Mouse (Mus musculus) right cerebral cortex, postnatal 14 days (tissue): ENCODE measurements around the gene Pdgfa.

Experiments used
- DNase-seq: peaks from one replicate; pipeline ENCODE4 v3.0.0; 2022

Gene Pdgfa

DNA sequence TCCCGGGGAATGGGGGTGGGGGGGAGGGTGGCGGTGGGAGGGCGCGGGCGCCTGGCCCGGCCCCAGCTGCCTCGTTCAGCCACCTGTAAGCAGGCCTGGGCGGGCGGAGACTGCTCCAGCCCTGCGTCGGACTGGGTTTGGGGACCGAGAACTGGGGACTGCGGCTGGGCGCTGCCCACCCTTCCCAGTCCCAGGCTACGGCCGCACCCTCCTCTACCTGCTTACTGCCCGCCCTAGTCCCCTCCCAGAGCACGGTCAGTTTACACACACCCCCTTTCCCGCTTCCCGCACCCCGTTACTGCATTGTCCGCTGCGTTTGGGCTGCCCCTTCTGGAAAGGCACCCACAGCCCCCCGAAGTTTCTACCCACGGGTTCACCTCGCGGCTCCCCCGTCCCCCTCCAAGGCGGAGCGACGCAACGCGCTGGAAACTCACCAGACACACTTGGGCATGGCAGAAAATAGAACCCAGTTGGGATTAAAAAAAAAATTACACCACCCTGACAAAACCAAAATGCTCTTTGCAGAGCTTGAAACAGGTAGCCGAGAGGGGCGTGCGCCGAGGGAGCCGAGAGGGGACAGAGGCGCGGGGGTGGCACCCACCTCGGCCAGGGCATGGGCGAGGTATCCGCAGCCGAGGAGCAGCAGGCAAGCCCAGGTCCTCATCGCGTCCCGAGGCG is 2.9 kb downstream of the Pdgfa start:
- DNase-seq: peak; percentile 32

DNA sequence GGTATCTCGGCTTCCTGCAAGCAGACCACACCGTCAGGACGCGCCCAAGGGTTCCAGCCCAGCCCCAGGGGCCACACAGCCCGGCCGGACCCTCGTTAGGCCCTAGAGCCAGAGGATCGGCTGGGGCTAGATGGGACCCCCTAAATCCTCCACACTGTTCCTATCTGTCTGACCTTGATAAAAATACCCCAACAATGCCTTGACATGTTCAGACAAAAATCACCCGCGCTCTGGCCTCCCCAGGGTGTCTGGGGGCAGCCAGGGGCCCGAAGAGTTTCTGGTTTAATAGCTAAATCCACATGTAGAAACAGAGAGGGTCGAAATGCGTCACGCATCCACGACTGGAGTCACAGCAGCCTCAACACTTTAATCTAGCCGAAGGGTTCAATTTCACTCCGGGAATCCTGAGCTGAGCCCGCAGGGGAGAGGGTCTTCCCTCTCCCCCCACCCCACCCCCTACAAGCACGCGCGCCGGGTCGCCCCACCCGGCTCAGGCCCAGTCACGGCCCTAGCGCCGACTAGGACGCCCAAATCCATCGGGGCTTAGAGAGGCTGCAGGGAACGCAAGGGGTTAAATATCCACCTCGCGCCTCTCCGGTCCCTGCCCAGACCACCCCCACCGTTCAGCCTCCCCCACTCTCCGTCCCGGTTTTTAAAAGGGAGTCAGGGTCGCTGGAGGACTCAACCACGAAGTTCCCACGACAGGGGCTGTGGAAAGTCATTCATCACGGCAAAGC is 3.6 kb downstream of the Pdgfa start:
- DNase-seq: no peak

DNA sequence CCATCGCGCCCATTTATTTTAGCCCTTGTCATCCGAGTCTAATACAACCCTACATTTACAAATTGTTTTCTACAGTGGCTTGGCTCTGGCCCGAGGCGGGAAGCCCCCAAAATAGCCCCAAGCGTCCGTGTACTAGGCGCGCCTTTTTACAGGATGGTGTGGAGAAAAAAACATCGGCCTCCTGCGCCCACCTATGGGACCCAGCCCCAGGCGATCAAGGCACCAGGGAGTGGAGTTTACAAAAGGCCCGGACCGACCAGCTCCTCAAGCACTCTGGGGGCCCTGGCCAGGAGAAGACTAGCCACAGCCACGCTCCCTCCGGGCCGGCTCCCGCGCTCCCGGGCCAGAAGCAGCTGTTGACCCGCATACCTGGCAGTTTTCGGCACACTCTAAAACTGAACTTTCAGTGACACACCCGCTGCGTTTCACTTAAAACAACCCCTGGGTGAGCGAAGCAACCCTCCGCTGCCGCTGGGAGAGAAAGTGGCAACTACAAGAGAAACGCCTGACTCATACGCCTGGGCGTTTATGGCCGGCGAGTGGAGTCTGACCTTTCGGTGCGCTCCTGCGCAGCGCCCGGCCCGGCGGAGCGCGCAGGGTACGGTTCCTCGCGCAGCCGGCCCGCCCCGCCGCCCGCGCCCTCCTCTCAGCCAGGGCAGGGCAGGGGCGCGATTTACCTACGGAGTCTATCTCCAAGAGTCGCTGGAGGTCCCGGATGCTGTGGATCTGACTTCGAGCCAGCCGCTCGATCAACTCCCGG is 4.4 kb downstream of the Pdgfa start:
- DNase-seq: no peak

DNA sequence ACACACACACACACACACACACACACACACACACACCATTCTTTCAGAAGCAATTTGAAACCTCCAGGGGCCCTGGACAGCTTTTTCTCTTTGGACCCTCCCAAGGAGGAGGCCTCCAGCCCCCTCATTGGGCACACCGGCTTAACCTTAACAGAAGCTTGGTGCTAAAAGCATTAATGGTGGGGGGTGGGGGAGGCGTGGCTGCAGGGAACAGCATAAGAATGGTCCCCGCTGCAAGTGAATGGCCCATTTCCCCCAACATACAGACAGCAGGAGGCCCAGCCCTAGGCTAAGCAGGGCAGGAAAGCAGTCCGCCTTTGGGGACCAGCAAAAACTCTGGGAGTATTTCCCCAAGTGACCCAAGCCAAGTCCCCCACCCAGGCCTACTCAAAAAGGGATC is 5.4 kb downstream of the Pdgfa start:
- DNase-seq: no peak

DNA sequence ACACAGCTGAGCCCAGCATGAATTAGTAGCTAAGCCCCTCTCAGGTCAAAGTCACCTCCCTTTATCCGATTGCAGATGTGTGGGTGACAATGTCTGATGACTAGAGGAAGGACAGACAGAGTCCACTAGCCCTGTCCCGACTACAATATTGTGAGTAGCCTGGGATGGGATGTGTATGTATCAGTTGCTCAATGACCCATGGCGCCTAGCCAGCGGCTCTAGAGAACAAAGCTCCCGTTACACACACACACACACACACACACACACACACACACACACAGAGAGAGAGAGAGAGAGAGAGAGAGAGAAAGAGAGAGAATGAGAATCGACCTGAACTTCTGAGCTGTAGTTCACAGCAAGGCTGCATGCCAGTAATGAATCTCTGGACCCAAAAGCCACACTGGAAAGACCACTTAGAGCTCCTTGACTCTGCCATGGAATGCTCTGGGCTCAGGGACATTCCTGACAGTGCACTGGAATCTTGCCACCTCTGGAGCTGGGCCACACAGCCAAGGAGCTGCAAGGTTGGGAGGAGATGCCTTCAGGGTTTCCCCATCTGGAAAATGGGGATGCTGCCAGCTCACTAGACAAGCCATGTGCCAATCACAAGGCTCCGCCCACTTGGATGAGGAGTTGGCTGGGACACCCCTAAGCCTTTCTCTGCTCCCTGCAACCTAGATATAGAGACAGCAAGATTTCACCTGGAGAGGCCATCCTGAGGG is 6.3 kb downstream of the Pdgfa start:
- DNase-seq: no peak

DNA sequence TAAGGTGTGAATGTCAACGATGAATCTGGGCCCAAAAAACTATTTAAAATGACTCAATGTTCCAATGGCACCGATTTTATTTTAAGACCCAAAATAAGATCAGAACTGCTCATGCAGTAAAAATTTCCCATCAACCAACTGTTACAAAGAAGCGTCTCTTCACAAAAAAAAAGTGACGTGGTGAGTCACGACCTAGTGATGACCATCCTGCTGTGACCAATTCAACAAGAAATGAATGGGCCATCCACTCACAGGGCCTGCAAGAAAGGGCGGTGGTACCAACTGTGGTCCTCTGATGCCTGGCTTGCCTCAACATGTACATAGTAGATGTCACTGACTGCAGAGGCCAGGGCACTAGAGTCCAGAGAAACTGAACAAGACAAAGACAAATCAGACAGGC is 7.6 kb downstream of the Pdgfa start:
- DNase-seq: no peak

DNA sequence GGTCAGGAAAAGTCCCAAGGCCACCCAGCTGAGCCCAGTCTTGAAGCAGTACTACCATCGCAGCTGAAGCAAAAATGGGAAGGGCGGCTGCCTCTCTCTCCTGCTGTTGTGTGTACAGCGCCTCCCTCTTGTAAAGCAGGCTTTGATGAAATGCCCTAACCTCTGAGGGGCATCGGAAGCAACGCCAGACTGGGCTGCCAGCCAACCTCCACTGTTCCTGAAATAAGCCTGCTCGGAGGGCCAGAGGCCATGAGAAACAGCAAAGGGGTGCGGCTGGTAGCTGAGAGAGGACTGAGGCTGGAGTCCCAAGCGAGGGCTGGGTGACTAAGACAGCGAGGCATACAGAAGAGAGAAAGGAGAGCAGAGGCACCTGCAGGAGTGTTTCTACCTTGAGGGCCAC is 8.4 kb downstream of the Pdgfa start:
- no peak for DNase-seq

DNA sequence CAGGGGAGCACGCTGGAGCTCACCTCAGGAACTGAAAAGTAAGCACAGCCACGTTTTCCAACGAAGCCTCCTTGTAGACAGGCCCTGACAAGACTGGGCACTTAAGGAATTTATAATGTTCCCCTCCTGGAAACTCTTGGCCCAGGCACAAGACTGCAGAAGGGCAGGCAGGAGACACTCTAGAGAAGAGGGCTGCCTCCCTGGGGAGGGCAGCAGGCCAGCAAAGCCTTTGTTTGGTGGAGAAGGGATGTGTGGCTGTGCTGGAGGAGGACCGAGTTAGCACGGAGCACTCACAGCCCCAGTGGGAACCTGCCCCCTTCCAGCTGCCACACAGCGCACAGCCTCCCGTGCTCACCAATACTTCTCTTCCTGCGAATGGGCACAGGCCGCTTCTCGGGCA is 9.2 kb downstream of the Pdgfa start:
- no peak for DNase-seq

DNA sequence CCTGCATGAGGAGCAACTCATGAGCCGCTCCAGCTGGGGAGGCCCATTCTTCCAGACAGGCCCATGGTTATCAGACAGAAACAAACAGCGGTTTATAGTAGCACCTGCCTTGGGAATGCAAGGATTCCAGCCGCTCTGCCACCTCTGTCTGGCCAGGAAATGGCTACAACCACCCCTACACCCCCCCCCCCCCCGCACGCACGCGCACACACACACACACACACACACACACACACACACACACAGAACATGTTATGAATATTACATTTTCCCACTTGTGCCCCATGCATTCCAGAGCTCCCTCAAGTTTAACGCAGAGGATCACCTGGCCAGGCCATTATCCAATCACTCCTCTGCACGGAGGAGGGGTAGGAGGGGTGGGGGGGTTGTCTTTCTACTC is 15.2 kb downstream of the Pdgfa start:
- no peak for DNase-seq

DNA sequence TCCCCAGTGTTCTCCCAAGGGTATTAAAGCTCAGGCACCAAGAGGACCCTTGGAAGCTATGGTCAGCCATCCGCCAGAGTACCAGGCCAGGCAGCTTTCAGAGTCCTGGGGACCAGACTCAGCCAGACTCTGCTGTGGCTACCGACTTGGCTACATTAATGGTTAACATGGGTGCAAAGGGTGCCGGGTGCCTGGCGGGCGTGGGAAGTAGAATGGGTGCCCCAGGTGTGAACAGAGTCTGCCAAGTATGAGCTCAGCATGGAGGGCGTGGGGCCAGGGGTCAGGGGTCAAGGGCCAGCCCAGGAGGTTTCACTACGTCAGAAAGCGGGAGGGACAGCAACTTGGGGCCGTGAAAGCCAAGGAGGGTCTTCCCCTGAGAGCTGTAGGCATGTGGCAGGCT is 16.6 kb downstream of the Pdgfa start:
- no peak for DNase-seq

DNA sequence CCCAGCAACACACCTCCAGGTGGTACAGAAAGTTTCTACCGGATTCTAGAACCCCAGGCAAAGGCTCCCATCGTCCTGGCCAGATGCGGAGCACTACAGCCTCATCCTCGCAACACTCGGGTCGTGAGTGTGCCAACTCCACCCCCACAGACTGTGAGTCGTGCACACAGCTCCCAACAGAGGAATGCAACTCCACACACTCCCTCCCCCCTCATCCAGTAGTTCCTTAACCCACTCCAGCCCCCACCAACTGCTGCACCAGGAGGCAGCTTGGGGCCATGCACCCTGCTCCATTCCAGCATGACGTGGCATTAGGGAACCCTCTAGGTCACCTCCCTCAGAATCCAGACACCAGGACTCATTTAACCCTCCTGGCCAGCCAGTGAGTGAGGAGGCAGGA is 17.3 kb downstream of the Pdgfa start:
- no peak for DNase-seq

DNA sequence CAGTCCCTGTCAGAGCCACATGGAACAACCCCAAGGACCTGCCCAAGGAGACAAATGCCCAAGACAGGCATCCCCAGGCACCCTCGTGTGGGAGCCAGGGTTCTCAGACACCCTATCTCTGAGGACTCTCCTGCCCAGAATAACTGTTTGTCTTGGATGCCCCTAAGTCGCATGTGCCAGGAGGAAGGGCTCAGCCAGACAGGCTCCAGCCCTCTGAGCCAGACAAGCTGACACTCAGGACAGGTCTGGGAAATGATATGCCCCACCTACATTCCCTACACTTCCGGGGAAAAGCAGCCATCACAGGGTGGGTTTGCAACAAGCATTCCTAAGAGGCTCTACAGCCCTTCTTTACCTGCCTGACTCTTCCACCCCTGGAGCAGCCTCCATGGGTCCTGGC is 19.4 kb downstream of the Pdgfa start:
- DNase-seq: no peak

DNA sequence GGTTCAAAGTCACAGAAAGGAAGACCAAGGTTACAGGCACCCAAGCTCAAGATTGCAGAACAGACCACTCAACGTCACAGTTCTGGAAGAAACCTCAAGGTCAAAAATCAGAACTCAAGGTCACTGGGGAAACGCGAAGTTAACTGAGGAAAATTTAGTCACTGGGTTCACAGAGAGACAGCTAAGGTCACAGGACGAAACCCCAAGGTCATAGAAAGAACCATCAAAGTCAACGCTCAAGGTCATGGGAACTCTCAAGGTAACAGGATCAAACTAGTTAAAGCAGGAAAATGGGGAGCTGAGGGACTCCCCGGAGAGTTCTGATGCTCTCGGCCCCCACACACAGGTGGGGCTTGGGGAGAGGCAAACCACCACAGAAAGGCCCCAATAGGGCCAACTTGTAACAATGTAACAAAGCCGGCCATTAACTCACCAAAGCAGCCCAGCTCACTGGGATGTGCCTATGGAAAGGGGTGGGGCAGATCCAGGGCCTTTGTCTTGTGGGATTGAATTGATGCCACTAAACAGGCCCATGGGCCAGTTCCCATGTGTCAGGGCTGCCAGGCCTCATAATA is 22.2 kb downstream of the Pdgfa start:
- no peak for DNase-seq

DNA sequence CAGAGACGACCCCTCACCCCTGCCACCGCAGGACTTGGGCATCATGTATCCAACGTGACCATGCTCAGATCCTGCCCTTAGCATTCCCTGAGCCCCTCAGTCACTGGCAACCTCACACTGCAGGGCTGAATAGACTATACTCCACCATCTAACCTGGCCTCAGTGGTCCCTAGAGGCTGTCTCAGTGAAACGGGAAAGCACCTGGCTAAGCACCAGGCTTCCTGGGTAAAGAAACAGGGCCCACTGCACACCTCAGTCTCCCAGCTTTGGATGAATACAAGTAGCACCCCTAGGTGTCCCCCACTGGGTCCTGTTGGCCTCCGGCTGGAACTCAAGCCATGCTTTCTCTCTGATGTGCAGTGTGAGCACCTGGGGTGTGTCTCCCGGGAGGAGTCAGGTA is 23.7 kb downstream of the Pdgfa start:
- DNase-seq: no peak

DNA sequence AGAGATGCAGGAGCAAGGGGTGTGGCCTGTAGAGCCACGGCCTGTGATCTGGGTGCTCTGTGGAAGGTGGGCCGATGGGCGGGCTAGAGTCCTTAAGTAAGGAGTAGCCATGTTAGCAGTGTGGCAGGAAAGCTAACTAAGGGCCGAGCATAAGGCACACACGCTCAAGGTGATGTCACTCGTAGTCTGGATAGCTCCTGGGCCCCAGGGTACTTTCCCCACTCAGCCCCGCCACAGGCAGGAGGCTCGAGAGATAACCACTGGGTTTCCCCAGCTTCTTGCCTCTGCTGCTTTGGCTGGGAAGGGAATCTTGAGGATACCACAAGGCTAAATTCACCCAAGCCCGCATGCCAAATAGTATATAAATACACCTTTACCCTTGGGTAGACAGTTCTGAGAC is 25.8 kb downstream of the Pdgfa start:
- no peak for DNase-seq

DNA sequence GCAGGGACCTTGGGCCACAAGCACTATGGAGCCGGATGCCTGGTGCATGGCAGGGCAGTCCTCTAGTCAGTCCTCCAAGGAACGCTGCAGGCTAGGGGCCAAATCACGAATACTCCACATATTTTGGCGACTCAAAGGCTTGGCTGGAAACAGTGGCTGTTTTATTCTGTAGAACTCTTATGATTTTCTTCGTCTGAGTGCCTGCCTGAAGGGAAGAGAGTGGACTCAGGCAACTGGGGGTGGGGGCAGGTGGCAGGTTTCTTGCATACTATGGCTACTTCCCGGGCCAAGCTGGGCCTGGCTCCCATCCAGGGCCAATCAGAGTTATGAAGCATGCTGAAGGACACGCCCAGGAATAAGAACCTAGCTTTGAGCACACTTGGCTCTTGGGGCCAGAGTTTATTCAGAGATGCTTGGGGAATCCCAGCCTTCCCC is 27.1 kb downstream of the Pdgfa start:
- no peak for DNase-seq

DNA sequence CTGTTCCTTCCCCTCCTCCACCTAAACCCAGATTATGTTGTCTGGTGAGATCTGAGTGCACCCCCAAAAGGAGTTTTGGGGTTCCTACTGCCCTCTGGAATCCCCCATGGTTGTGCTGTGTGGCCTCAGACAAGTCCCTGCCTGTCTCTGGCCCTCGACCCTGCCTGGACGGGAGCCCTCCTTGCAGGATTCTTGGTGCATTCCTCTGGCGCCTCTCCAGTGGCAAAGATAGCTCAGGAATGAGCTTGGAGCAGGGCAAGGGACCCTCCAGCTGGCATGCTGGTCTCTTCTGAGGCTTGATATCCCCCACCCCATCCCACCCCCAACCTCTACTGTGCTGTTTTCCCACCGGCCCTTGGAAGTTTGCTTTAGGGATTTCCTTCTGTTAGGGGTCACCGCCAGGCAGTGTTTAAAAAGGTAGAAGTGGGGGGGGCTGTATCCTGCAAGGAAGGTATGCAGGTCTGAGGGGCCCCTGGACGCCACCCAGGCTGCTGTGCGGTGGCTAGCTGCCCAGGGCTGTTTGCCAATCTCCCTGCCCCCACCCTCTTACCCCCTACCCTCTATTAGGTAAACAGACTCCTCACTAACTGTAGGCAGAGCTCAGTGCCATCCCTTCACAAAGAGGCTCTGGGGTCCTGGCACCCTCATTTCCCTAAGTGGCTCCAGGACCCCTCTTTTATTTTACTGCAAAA is 31.0 kb downstream of the Pdgfa start:
- DNase-seq: no peak

DNA sequence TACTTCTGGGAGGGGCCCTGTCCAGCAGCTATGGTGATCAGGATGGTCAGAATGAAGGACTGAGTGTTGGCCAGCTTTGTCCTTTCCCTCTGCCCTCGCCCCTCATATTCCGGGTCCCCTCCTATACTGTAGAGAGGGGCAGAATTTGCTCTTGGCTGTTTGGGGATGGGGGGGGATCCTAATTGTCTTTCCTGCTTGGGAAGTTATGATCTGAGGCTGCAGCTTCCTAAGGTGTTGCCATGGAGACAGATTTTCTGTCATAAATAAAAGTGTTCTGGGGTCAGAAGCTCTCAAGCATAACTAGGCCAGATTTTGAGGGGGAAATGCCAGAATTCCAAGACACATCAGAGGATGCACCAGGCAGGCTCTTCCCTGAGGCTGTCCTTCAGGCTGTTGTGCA is 31.6 kb downstream of the Pdgfa start:
- no peak for DNase-seq

DNA sequence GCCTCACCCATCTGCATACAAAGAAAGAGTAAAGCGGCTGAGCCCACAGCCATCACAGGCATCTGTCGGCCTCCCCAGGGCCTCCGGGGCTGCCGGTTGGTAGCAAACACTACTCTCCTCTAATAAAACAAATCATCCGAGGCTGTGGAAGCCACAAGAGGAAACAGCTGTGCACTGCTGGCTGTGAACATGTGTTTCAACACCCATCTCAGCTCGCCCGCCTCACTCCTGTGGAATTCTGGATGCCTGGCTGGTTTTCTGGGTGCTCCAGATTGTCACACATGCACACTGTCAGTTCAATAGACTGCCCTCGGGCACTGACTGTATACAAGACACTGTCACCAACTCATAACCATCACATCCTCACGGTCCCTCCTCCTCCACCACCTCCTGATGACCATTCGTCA is 40.7 kb downstream of the Pdgfa start:
- DNase-seq: no peak

DNA sequence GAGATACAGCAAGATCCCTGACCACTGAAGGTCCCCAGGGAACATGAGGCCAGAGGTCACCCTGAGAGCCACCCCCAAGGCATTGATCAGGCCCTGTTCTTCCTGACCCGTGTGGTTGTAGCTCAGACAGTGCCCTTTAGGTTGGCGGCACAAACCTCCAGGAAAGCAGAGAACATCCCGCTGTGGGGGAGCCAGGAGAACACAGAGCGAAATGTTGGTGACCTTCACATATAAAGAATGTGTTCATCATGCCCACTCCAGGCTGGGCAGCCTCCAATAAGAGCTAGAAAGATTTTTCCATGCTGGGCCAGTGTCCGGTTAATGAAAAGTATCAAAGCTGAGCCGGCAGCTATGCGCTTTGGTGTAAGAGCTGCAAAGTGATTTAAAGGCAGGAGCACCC is 43.2 kb downstream of the Pdgfa start:
- no peak for DNase-seq

DNA sequence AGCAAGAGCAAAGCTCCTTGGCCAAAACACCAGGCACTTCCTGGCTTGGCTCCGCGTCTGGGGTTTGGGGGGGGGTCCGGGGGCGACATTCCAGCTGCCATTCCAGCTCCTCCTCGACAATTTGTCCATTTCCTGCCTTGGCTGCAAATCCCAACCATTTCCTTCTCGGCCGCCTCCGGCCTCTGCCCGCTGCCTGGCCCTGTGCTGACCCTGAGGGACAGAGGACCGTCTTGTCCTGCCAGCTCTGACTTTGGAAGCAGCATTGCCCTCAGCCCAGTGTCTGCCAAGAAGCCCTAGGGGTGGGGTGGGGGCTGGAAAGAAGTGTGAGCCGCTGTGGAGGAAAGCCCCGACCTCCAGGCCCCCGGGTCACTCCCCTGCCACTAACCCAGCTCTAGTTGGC is 44.2 kb downstream of the Pdgfa start:
- no peak for DNase-seq

DNA sequence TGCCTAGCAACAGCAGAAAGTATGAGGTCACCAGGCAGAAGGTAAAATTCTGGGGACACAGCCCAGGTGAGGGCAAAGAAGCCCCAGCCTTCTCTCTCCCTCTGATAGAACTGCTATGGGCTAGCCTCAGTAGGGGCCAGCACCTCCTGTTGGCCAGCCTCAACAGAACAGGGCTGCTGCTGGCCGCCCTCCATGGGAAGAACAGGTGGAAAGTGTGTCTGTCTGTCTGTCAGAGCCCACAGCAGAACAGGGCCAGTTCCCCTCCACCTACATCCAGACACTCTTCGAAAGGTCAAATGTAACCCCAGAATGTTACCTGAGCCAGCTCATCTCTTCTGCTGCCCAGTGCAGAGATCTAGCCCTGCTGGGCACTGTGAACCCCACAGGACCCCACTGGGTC is 45.9 kb downstream of the Pdgfa start:
- DNase-seq: no peak

DNA sequence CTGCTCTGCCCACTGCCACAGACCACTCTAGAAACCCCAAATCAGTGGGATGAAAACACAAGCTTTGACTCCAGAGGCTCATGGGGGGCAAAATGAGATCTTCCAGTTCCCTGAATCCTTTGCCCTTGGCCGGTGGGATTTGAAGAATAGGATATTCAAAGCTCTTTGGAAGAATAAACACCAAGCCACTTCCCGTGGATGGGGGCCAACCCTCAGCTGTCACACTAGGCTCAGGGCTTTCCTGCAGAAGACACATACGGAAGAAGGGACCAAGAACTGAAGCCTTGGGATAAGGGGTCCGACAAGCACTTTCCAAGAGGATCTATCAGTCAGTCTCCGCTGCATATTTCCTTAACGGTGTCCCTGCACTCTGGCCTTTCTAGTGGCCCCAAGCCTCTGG is 48.0 kb downstream of the Pdgfa start:
- DNase-seq: no peak
